Mouse (Mus musculus): ENCODE measurements at regions not wholly inside any gene's neighbourhood (a gene's known extent, or its start where the extent isn't known, plus 50 kb on each side); places are given as distances from the start of the nearest gene placed in this dataset.
A peak's percentile ranks its signal among the peaks of the same experiment; 100 is the strongest.

DNA sequence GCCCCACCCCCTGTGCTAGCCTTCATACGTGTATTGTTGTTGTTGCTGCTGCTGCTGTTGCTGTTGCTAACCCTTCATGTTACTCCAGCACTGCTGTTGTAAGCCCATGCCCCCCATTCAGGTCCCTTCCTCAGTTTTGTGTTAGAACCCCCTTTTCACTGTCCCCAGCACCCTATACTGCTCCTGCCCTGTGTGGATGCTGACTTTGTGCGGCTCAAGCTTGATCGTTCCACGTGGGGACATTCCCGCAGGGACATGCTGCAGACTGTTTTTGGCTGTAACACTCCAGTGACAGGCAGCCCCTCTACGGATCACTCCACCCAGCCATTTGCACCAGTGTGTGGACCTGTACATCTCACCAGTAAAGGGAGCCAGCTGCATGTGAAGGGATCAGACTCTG, 142.7 kb upstream of the Tmem45b start:
- no peak for ATAC-seq (ENCODE audit: extremely low read depth, insufficient number of reproducible peaks, low FRiP score, poor library complexity, severe bottlenecking)

DNA sequence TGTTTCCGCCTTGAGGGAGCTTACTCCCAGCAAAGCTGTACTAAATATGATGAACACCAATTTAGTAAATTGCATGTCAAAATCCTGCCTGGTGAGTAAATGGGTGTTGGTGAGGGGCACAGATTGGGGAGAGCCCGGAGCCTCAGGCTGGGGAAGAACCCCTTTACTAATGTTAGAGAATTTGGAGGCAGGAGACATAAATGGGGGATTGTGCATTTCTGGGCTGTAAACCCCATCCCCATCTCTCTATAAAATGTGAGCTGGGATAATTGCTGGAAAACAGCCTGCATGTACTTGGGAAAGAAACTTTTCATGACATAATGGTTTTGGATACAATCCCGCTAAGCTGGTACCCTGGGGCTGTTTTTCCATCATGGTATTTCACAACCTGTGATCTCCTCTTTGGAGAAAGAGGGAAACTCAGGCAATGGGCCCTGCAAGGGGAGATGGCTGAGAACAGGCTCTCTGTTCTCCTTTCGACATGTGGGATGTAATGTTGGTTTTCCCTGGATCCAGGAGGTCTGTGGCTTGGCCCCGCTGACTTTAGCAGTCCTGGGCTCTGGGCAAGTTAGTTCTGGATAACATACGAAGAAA, 140.3 kb upstream of the Tmem45b start:
- ATAC-seq (ENCODE audit: extremely low read depth, insufficient number of reproducible peaks, low FRiP score, poor library complexity, severe bottlenecking) = no peak

DNA sequence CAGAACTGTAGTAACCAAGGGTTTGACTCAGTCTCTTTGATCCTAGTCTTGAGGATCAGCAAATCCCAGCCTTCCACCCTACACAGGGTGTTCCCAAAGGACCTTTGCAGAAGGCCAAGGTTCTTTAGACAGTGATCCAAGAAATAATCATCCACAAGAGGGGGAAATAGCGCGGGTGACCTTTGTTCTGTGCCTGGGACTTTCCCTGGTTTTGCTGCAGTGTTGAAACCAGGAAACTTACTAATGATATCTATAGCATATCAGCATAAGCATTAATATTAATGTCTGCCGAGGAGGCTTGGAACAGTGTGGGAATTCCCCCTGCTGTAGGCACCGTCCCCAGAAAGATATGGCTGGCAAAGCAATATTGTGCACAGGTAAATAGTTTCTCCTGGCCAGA, 138.4 kb upstream of the Tmem45b start:
- no peak for ATAC-seq (ENCODE audit: extremely low read depth, insufficient number of reproducible peaks, low FRiP score, poor library complexity, severe bottlenecking)

DNA sequence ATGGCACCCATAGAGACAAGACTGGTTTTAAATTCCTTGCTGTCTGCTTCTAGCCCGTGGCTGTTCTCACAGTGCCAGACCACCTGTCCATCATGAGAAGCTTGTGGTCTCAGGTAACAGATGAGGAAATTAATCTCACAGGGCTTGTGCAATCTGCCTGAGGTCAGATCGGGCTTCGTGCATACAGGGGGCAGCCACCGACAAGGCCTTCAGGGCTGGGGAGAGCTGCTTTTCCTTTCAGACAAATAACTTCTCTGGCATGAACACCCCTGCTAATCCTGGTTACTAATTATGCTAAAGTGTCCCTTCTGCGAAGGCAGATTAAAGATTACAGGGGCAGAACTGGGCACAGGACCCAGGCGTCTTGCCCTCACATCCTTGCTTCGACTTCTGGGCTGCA, 130.8 kb upstream of the Tmem45b start:
- no peak for ATAC-seq (ENCODE audit: extremely low read depth, insufficient number of reproducible peaks, low FRiP score, poor library complexity, severe bottlenecking)

DNA sequence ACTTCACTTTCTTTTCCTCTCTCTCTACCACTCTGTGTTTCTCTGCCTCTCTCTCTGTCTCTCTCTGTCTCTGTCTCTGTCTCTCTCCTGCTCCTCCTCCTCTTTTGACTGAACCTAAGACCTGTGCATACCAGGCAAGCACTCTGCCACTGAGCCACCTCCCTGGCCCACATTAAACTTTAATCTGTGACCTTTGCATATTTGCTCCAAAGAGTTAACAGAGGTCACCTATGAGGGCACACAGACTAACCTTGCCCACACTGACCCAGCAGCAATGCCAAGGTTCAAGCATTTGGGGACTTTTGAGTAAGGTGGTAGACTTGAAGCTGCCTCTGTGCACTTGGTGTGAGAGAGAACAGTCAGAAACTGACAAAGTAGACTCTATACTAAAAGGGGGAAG, 123.4 kb upstream of the Tmem45b start:
- no peak for ATAC-seq (ENCODE audit: extremely low read depth, insufficient number of reproducible peaks, low FRiP score, poor library complexity, severe bottlenecking)

DNA sequence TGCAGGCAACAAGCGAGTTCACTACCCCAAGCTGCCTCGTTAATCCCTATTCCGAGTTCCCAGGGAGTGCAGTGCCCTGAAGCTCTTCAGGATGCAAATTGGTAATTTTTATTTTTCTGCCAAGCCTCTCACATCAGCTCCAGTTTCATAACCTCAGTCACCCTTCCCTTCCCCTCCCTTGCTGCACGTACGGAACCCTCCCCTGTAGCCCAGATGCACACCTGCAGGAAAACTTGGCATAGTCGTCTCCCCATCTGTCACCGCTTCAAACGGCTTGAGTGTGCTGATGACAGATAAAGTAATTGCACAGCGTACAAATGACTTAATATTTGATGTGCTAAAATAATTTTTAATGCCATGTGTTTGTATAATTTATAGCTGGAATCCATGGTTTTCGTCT, 119.7 kb upstream of the Tmem45b start:
- no peak for ATAC-seq (ENCODE audit: extremely low read depth, insufficient number of reproducible peaks, low FRiP score, poor library complexity, severe bottlenecking)

DNA sequence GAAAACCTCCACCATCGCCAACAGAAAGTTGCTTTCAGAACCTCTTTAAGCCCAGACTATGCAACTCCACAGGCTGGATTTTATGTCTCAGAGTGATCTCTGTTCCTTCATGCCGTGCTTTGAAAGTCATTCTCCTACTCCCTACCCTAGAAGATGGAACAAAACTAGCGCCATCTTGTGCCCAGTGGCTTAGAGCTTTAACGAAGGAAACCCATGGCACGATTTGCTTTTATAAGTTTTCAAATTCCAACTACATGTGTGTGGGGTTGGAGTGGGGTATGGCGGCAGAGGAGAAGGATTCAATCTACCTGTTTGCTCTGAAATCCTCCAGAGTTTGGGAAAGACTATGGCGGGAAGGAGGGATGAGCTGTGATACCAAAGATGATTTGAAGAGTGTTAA, 118.7 kb upstream of the Tmem45b start:
- no peak for ATAC-seq (ENCODE audit: extremely low read depth, insufficient number of reproducible peaks, low FRiP score, poor library complexity, severe bottlenecking)

DNA sequence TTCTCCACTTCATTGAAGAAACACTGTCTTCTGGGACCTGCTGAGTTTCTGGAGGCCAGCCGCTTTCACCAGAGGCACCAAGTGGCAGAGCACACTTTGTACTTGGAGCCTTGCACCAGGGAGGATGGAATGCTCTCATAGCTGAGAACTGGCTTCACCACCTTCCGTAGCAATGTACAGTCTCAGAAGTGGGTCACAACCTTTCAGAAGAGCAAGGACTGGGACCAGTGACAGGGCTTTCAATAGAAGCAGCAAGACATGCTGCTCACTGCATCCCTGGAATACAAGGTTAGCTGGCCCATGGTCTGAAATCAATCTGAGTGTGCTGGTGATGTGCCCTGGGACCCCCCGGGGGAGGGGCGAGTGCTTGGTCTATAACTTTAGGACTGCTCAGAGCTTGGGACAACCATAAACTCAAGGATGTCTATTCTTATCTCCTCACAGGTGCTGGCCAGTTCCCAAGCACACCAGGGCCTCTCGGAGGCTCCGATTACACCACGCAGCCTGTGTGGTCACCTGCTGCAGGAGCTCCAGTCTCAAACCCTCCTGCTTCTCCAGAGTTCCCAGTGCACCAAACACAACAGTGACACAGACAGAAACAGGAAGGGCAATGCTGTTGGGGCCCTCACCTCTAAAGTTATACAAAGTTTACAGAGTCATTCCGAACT, 114.4 kb upstream of the Tmem45b start:
- ATAC-seq (ENCODE audit: extremely low read depth, insufficient number of reproducible peaks, low FRiP score, poor library complexity, severe bottlenecking) = no peak

DNA sequence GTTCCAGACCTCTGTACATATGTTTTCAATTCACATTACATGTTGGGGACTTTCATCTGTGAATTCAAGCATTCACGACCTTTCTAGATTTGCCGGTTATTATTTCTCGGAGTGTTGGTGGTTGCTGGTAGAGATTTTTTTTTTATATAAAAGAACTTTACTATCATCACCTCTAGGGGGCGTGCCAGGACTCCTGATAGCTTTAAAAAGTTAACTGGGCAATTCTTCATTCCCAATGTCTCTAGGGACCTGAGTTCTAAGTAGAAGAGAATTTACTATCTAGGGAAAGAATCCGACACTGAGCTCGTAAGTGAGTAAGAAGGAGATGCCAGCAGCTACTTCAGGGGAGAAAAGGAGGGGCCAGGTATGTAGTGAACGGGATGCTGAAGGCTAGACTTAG, 112.8 kb upstream of the Tmem45b start:
- no peak for ATAC-seq (ENCODE audit: extremely low read depth, insufficient number of reproducible peaks, low FRiP score, poor library complexity, severe bottlenecking)

DNA sequence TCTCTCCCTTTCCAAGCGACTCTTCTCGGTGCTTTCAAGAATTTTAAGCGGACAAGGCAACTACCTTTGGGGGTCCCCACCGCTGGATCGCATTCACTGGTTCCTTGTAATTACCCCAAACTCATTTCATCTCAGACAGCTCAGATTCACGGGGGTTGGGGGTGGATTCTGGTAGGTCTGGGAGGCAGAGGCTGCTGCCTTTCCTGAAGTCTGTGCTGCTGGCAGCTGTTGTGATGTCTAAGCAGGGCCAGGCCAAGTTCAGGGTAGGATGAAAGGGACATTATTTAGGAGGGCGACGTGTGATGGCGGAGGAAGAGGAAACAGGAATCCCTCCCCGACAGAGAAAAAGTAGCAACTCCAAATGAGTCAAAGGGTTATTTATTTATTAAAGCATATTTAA, 102.8 kb upstream of the Tmem45b start:
- ATAC-seq (ENCODE audit: extremely low read depth, insufficient number of reproducible peaks, low FRiP score, poor library complexity, severe bottlenecking) = no peak

DNA sequence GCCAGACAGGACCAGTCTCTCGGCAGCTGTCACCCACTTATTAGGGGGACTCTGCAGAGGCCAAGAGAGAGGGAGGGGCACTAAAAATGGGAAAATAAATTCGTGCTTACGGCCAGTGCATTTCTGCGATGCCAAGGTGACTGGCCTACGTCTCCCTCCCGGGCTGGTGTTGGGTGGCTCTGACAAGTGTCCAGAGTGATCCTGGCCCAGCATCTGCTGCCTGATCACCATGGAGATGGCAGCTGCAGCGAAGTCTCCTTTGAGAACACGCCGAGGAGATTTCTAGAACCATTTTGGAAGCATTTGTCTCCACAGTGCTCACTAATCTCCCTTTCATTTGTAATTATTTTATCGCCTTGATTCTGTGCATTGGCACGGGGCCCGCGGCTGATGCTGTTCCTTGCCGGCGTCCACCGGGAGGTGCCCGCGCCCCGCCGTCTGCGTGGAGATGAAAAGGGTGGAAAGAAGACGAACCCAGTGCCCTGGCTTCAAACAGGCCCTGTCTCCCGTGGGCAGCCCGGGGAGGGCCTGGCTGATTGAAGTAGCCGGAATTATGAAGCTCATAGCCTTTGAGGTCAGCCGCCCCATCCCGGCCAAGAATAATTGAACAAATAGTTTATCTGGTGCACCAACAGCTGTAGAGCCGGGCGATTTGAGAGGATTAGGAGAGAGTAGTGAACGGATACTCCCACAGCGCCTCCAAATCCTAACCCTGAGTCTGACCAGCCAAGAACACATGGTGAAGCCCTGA, 102.2 kb upstream of the Tmem45b start:
- ATAC-seq (ENCODE audit: extremely low read depth, insufficient number of reproducible peaks, low FRiP score, poor library complexity, severe bottlenecking) = no peak

DNA sequence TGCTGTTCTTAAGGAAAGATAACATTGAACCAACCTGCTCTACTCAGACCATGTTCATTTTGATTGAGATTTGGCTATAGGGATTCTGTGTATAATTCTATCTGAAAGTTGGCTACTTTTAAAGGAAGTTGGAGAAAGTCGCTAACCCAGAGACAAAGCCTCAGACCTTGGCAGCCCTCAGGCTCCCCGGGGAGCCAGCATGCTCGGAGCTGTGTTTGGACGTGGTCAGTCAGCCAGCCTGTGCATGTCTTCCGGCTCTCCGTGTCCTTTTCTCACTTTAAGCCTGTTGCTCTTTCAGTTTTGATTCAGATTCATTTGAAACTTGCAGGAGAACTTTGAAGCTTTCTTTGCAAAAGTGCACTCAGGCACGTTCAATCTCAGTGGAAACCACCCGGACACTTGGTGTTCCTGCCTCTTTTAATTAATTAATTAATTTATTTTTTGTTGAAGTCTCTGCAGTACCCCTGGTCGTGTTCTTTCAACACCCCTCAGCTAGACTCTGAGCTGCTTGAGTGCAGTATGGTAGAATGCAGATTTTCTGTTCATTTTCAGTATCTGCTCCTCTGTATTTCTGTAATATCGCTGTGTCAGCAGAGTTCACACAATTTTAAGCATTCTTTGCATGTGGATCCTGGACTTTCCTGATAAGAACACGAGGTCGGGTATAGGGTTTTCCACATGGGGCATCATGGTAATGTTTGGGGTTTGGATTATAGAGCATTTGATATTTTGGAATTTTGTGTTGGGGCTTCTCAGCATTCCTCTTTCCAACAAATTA, 100.9 kb upstream of the Tmem45b start:
- no peak for ATAC-seq (ENCODE audit: extremely low read depth, insufficient number of reproducible peaks, low FRiP score, poor library complexity, severe bottlenecking)

DNA sequence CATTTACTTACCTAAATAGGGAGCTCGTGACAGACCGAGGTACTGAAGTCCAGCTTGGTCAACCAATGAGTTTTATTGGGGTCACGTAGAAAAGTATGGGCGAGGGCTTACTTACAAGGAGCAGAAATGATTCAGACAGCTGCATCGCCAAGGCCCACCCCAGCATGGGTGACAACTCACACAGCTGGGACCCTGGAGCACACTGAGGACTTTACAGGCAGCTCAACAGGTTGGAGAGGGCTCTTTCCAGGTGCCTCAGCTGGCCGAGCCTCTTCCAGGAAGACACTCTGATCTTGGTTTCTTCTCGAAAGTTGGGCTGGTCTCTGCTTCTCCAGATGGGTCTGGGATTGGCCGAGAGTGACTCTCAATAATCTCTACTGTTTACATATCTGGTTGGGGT, 99.3 kb upstream of the Tmem45b start:
- no peak for ATAC-seq (ENCODE audit: extremely low read depth, insufficient number of reproducible peaks, low FRiP score, poor library complexity, severe bottlenecking)

DNA sequence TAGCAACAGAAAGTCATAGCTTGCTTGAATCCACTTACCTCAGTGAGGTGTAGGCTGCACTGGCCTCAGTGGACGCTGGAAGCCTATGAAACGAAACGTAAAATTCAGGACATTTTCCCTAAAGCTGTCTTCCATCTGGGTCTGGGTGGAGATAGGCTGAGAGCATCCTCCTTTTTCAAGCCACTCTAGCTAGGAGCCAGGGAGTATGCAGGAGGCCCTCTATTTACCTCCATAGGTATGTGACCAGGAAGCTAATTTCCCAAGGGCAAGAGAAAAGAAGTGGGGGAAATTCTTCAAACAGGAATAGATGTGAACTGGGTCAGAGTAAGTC, 95.9 kb upstream of the Tmem45b start:
- no peak for ATAC-seq (ENCODE audit: extremely low read depth, insufficient number of reproducible peaks, low FRiP score, poor library complexity, severe bottlenecking)

DNA sequence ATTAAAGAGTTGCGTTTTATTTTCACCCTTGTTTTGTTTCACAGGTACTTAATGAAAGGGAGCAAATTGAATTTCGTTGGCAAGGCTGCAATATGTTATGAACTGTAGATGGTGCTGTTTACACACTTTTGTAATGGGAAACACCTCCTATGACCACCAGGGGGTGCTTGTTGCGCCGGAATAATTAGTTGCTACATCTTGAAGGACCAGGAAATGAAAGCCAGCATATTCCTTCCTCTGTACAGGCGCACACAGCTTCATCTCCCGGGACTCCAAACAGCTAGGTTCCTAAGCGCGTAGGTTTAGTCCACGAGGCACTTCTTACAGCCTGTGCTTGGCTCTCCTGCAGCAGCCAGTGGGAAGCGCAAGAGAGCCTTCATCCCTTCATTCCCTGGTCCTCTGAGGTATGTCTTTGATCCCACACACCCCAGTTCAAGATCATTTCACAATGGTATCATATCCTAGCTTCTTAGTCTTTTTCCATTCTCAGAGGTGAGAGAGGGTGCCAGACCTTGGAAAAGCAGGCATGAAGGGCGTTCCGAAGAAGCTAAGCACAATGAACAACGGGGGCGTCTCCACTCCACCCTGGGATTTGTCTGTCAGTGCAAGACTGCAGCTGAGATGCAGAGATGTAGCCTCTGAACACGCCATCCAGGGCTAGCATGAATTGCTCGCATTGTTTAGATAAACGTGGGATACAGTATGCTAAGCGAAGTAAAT, 95.4 kb upstream of the Tmem45b start:
- ATAC-seq (ENCODE audit: extremely low read depth, insufficient number of reproducible peaks, low FRiP score, poor library complexity, severe bottlenecking) = 0 out of 2 replicates have a peak, but pooled peaks have one; percentile 30

DNA sequence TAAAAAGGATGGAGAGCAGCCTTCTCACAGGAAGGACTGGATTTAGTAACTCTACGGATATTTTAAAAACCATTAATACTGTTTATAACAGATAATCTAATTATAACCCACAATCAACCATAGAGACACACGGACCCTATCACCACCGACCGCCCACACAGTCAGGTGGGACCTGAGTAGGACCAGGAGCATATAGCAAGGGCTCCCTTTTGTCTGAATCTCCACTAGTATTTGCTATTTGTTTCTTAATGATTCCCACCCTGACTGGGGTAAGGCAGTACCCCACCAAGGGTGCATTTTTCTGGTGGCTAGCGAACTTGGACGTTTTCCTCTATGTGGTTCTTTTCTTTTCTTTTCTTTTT, 79.4 kb upstream of the Tmem45b start:
- ATAC-seq (ENCODE audit: extremely low read depth, insufficient number of reproducible peaks, low FRiP score, poor library complexity, severe bottlenecking) = no peak

DNA sequence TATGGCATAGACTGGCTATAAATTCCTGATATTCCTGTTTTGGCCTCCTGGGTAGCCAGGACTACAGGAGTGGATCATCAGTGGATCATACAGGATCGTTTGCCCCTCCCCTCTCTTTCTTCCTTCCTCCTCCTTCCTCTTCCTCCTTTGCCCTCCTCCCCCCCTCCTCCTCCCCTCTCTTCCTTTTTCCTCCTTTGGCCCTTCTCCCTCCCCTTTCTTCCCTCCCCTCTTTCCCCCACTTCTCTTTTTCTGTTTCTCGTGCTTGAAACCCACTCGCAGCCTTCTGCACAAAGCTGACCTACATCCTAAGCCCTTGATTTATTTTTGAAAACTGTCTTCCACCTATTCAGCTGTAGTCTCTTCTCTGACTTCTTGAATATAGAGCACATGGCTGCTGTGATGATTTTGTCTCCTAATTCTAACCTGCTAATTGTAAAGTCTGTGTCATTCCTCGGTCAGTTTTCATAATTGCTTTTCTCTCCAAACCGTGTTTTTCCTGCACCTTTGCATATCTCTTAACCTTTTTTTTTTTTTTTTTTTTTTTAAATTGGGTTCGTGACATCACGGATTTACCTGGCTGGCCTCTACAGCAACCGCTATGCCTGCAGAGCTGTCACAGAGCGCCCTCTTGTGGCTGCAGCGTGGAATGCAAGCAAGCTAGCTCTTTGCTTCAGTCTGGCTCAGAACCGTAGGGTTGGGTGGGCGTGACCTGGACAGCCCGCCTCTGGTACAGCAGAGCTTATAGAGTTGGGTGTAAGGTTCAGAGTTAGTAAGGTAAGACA, 78.8 kb upstream of the Tmem45b start:
- 0 out of 2 replicates have a peak, but pooled peaks have one; percentile 41 for ATAC-seq (ENCODE audit: extremely low read depth, insufficient number of reproducible peaks, low FRiP score, poor library complexity, severe bottlenecking)

DNA sequence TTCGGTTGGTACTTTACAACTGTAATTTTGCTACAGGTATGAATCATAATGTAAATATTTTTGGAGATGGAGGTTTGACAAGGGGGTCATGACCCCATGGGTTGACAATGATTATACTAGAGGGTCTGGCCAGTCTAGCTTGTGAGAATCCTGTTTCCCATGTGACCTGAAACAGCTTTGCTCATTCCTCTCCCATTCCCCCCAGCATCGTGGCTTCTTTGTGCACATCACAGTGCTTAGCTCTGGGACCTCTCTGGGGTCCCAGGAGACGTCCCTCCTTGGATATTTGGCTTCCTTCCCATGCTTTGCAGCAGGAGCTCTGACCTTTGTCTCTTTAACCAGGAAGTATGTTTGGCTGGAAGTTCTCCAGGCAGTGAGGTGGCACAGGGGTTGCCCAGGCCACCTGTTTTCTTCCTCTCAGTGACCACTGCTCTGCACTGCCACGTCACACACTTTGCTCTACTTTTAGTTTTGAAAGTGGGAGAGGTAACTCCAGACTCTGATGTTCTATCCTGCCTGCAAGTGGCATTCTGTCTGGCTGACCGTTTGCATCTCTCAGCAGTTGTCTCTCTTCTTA, 77.4 kb upstream of the Tmem45b start:
- ATAC-seq (ENCODE audit: extremely low read depth, insufficient number of reproducible peaks, low FRiP score, poor library complexity, severe bottlenecking) = no peak

Measured in neutrophil, adult 5-6 weeks (primary cell).